Mouse (Mus musculus): ENCODE measurements around the gene Podxl. TPM values are rescaled to one million over a fixed set of nuclear protein-coding genes. Genes with fewer than 3 reads are reported as not detected.

Podxl gene
- polyA plus RNA-seq, 1 experiment, result 2.2 TPM

- Histone ChIP-seq H3K36me3 (ENCODE audit: control insufficient read depth, insufficient read depth, low read length) (no peaks in the 10 kb centered on the region), H3K27ac (ENCODE audit: control insufficient read depth, insufficient read depth, low read depth, low read length) (no peak overlapping the region), H3K4me1 (ENCODE audit: control insufficient read depth, insufficient read depth, low read length) (peaks cover 4% of the 10 kb centered on the region; the same call in 1 of the 2 replicates), H3K27me3 (ENCODE audit: control insufficient read depth, insufficient read depth, low read length) (no peaks in the 10 kb centered on the region), H3K4me3 (ENCODE audit: control insufficient read depth, low read depth, low read length) (no peak overlapping the region)
- TF ChIP-seq CTCF (IDR thresholded peaks at IDR 0.05; ENCODE audit: control insufficient read depth, insufficient read depth, insufficient replicate concordance, low read depth, low read length), result no peak
Measured at GRCm38 (mm10) chr6:31598349-31598911, 34.6 kb upstream of the Podxl start.

GRCm38 (mm10) chr6:31597136-31597460 is 33.3 kb upstream of the Podxl start:
- H3K36me3 ChIP-seq (ENCODE audit: control insufficient read depth, insufficient read depth, low read length), result no peaks in the 10 kb centered on the region
- H3K27ac ChIP-seq (ENCODE audit: control insufficient read depth, insufficient read depth, low read depth, low read length), result no peak overlapping the region
- H3K4me3 ChIP-seq (ENCODE audit: control insufficient read depth, low read depth, low read length), result no peak overlapping the region
- TF ChIP-seq CTCF (IDR thresholded peaks at IDR 0.05; ENCODE audit: control insufficient read depth, insufficient read depth, insufficient replicate concordance, low read depth, low read length) (no peak), POLR2A (IDR thresholded peaks at IDR 0.05; ENCODE audit: control insufficient read depth, low read depth, low read length) (no peak)
- no peaks in the 10 kb centered on the region for H3K27me3 ChIP-seq (ENCODE audit: control insufficient read depth, insufficient read depth, low read length)
- peaks cover 7% of the 10 kb centered on the region for H3K4me1 ChIP-seq (ENCODE audit: control insufficient read depth, insufficient read depth, low read length)

GRCm38 (mm10) chr6:31596346-31597135 is 32.8 kb upstream of the Podxl start:
- Histone ChIP-seq H3K4me1 (ENCODE audit: control insufficient read depth, insufficient read depth, low read length) (peaks cover 7% of the 10 kb centered on the region), H3K4me3 (ENCODE audit: control insufficient read depth, low read depth, low read length) (no peak overlapping the region), H3K36me3 (ENCODE audit: control insufficient read depth, insufficient read depth, low read length) (no peaks in the 10 kb centered on the region), H3K27me3 (ENCODE audit: control insufficient read depth, insufficient read depth, low read length) (no peaks in the 10 kb centered on the region), H3K27ac (ENCODE audit: control insufficient read depth, insufficient read depth, low read depth, low read length) (no peak overlapping the region)
- TF ChIP-seq POLR2A (IDR thresholded peaks at IDR 0.05; ENCODE audit: control insufficient read depth, low read depth, low read length) (no peak), CTCF (IDR thresholded peaks at IDR 0.05; ENCODE audit: control insufficient read depth, insufficient read depth, insufficient replicate concordance, low read depth, low read length) (no peak)

GRCm38 (mm10) chr6:31592579-31593238 is 28.9 kb upstream of the Podxl start:
- Histone ChIP-seq H3K27me3 (ENCODE audit: control insufficient read depth, insufficient read depth, low read length) (no peaks in the 10 kb centered on the region), H3K36me3 (ENCODE audit: control insufficient read depth, insufficient read depth, low read length) (no peaks in the 10 kb centered on the region), H3K27ac (ENCODE audit: control insufficient read depth, insufficient read depth, low read depth, low read length) (no peak overlapping the region), H3K4me3 (ENCODE audit: control insufficient read depth, low read depth, low read length) (no peak overlapping the region), H3K4me1 (ENCODE audit: control insufficient read depth, insufficient read depth, low read length) (peaks cover 7% of the 10 kb centered on the region)
- TF ChIP-seq CTCF (IDR thresholded peaks at IDR 0.05; ENCODE audit: control insufficient read depth, insufficient read depth, insufficient replicate concordance, low read depth, low read length), result no peak
- TF ChIP-seq POLR2A (IDR thresholded peaks at IDR 0.05; ENCODE audit: control insufficient read depth, low read depth, low read length), result no peak

GRCm38 (mm10) chr6:31592128-31592527 is 28.3 kb upstream of the Podxl start:
- no peak overlapping the region for H3K4me3 ChIP-seq (ENCODE audit: control insufficient read depth, low read depth, low read length)
- no peak overlapping the region for H3K27ac ChIP-seq (ENCODE audit: control insufficient read depth, insufficient read depth, low read depth, low read length)
- peaks cover 7% of the 10 kb centered on the region for H3K4me1 ChIP-seq (ENCODE audit: control insufficient read depth, insufficient read depth, low read length)
- no peaks in the 10 kb centered on the region for H3K27me3 ChIP-seq (ENCODE audit: control insufficient read depth, insufficient read depth, low read length)
- H3K36me3 ChIP-seq (ENCODE audit: control insufficient read depth, insufficient read depth, low read length), result no peaks in the 10 kb centered on the region
- no peak for TF ChIP-seq POLR2A (IDR thresholded peaks at IDR 0.05; ENCODE audit: control insufficient read depth, low read depth, low read length)
- no peak for TF ChIP-seq CTCF (IDR thresholded peaks at IDR 0.05; ENCODE audit: control insufficient read depth, insufficient read depth, insufficient replicate concordance, low read depth, low read length)

- Histone ChIP-seq H3K27me3 (ENCODE audit: control insufficient read depth, insufficient read depth, low read length) (no peaks in the 10 kb centered on the region), H3K4me1 (ENCODE audit: control insufficient read depth, insufficient read depth, low read length) (peaks cover 7% of the 10 kb centered on the region), H3K27ac (ENCODE audit: control insufficient read depth, insufficient read depth, low read depth, low read length) (no peak overlapping the region), H3K36me3 (ENCODE audit: control insufficient read depth, insufficient read depth, low read length) (no peaks in the 10 kb centered on the region), H3K4me3 (ENCODE audit: control insufficient read depth, low read depth, low read length) (no peak overlapping the region)
- no peak for TF ChIP-seq POLR2A (IDR thresholded peaks at IDR 0.05; ENCODE audit: control insufficient read depth, low read depth, low read length)
- no peak for TF ChIP-seq CTCF (IDR thresholded peaks at IDR 0.05; ENCODE audit: control insufficient read depth, insufficient read depth, insufficient replicate concordance, low read depth, low read length)
Measured at GRCm38 (mm10) chr6:31591676-31592075, 27.9 kb upstream of the Podxl start.

- no peak overlapping the region for H3K4me3 ChIP-seq (ENCODE audit: control insufficient read depth, low read depth, low read length)
Measured at GRCm38 (mm10) chr6:31590754-31591153, 27.0 kb upstream of the Podxl start.

More at GRCm38 (mm10) chr6:31590754-31591153, 27.0 kb upstream of the Podxl start:
- no peaks in the 10 kb centered on the region for H3K27me3 ChIP-seq (ENCODE audit: control insufficient read depth, insufficient read depth, low read length)
- H3K4me1 ChIP-seq (ENCODE audit: control insufficient read depth, insufficient read depth, low read length), result peaks cover 3% of the 10 kb centered on the region
- H3K27ac ChIP-seq (ENCODE audit: control insufficient read depth, insufficient read depth, low read depth, low read length), result no peak overlapping the region
- H3K36me3 ChIP-seq (ENCODE audit: control insufficient read depth, insufficient read depth, low read length), result no peaks in the 10 kb centered on the region
- TF ChIP-seq POLR2A (IDR thresholded peaks at IDR 0.05; ENCODE audit: control insufficient read depth, low read depth, low read length) (no peak), CTCF (IDR thresholded peaks at IDR 0.05; ENCODE audit: control insufficient read depth, insufficient read depth, insufficient replicate concordance, low read depth, low read length) (no peak)
